In the genomic region with DNA sequence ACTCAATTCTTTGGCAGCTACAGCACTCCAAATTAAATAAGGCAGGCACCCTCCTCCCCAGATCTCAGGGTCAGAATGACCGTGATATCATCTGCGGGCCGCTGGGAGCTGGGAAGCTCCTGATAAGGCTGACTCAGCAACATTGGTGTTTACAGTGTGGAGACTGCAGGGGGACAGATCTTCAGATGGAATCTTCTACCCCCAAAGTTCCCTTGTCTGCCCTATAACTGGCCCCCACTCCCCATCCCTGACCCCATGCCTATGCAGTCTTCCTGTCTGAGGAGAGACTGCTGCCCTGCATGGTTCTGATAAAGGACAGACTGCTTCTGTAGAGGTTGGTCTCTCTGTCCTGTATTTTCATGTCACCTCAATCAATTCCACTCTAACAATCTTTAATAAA, we compare ENCODE assay signal across 17 mouse cellular contexts. TPM values are rescaled to one million over a fixed set of nuclear protein-coding genes. Genes with fewer than 3 reads are reported as not detected.
DNase-seq lines count a peak whose midpoint lies in the region; ATAC-seq and TF ChIP-seq lines count a peak whose summit lies in the region.
"Had no signal": no experiment of that assay in that cellular context is flagged by ENCODE, and none has a peak within 500 bp of the region (broad histone marks: within the 10 kb centered on the region; RNA-seq: fewer than 3 reads in every experiment).

No protein-coding gene starts in this region.

- no peaks in the 10 kb centered on the region for H3K36me3 ChIP-seq in CH12.LX (replicated peaks in 1 of 2; ENCODE audit: control insufficient read depth in 1 of 2, insufficient read depth in 1 of 2, low read length in 1 of 2)
- H3K36me3 ChIP-seq in liver, embryonic 11.5 days (ENCODE audit: control insufficient read depth, insufficient read depth, low read length): no peaks in the 10 kb centered on the region
- H3K36me3 ChIP-seq in thymus, adult 2 months (ENCODE audit: control insufficient read depth, insufficient read depth, low read length): no peaks in the 10 kb centered on the region
- H3K36me3 ChIP-seq: forebrain, embryonic 10.5 days; midbrain, embryonic 12.5 days had no signal

- in situ Hi-C loops in CH12.LX (cut with MboI; ENCODE audit: low pct_ligation_motif_present, low pct_unique_long_range_greater_than_20kb, low sequenced_read_pairs): no loop called here

- no peak for TF ChIP-seq CTCF in CH12.LX (conservative IDR thresholded peaks at IDR 0.05 in 1 of 2, IDR thresholded peaks at IDR 0.05 in 1 of 2; ENCODE audit: low read depth in 2 of 2, low read length in 2 of 2)
- no peak for TF ChIP-seq CTCF in thymus, adult 2 months (IDR thresholded peaks at IDR 0.05; ENCODE audit: borderline replicate concordance, control insufficient read depth, extremely low read depth, insufficient read depth, low read length, poor library complexity)

- H3K27me3 ChIP-seq in CH12.LX (replicated peaks): no peaks in the 10 kb centered on the region
- no peaks in the 10 kb centered on the region for H3K27me3 ChIP-seq in liver, embryonic 11.5 days (replicated peaks; ENCODE audit: control insufficient read depth, insufficient read depth, low read length)
- H3K27me3 ChIP-seq in thymus, adult 2 months (ENCODE audit: control insufficient read depth, insufficient read depth, low read length): no peaks in the 10 kb centered on the region

- no peak for TF ChIP-seq EP300 in CH12.LX (IDR thresholded peaks at IDR 0.05; ENCODE audit: low read length)

- intact Hi-C loops in gastrocnemius, postnatal 36 days (cut with DNase I): no loop called here

- H3K4me3 ChIP-seq in CH12.LX (replicated peaks in 1 of 3; ENCODE audit: low read depth in 2 of 3, low read length in 2 of 3, poor library complexity in 1 of 3): no peak overlapping the region
- no peak overlapping the region for H3K4me3 ChIP-seq in liver, embryonic 11.5 days (ENCODE audit: low read depth, low read length)
- H3K4me3 ChIP-seq in thymus, adult 2 months (ENCODE audit: control insufficient read depth, insufficient read depth, low read length): no peak overlapping the region
- H3K4me3 ChIP-seq: forebrain, embryonic 10.5 days; heart, adult 2 months; midbrain, embryonic 12.5 days had no signal

- H3K79me2 ChIP-seq in CH12.LX (replicated peaks; ENCODE audit: control insufficient read depth, extremely low read depth, insufficient read depth, poor library complexity, severe bottlenecking): no peaks in the 10 kb centered on the region

- H3K27ac ChIP-seq in CH12.LX (ENCODE audit: insufficient read depth, low read depth): no peak overlapping the region
- no peak overlapping the region for H3K27ac ChIP-seq in liver, embryonic 11.5 days (ENCODE audit: low read depth, low read length)
- H3K27ac ChIP-seq in thymus, adult 2 months (ENCODE audit: control insufficient read depth, insufficient read depth, low read length): no peak overlapping the region
- H3K27ac ChIP-seq: forebrain, embryonic 10.5 days; heart, adult 2 months; midbrain, embryonic 12.5 days had no signal

- H3K9ac ChIP-seq in CH12.LX (ENCODE audit: insufficient read depth, low read depth): no peak overlapping the region
- no peak overlapping the region for H3K9ac ChIP-seq in liver, embryonic 11.5 days (ENCODE audit: low read depth, low read length)
- H3K9ac ChIP-seq: lung, embryonic 14.5 days; midbrain, embryonic 12.5 days had no signal

- DNase-seq in gastrocnemius, postnatal 25 days: peak; percentile 9
- no peak for DNase-seq in gastrocnemius, postnatal 36 days
- no peak for DNase-seq in CH12.LX (ENCODE audit: extremely low read depth)
- peak; percentile 62 to 68 for DNase-seq in adrenal gland, postnatal 36 days
- DNase-seq in liver, embryonic 11.5 days (ENCODE audit: low spot score): no peak
- no peak for DNase-seq in lung, postnatal 10 days
- no peak for DNase-seq in thymus, adult 2 months
- DNase-seq: cerebellum, adult 9-11 months; heart, adult 2 months; heart, postnatal 4 days; layer of hippocampus, adult 9-11 months; left cerebral cortex, postnatal 4 days; lung, embryonic 14.5 days had no signal

- no peak for TF ChIP-seq RAD21 in CH12.LX (IDR thresholded peaks at IDR 0.05; ENCODE audit: low read depth, low read length)

- peak; percentile 83 for ATAC-seq in liver, embryonic 11.5 days (replicated peaks; ENCODE audit: low FRiP score)
- ATAC-seq in frontal cortex, adult (ENCODE audit: low TSS enrichment): no peak
- ATAC-seq: inflammation-experienced regulatory T-cells, adult 6 months had no signal

- H3K4me1 ChIP-seq in CH12.LX (ENCODE audit: control insufficient read depth in 1 of 2, insufficient read depth in 2 of 2): no peaks in the 10 kb centered on the region
- peaks cover 19% of the 10 kb centered on the region for H3K4me1 ChIP-seq in liver, embryonic 11.5 days (replicated peaks; ENCODE audit: control insufficient read depth, insufficient read depth, low read length)
- H3K4me1 ChIP-seq in thymus, adult 2 months (replicated peaks; ENCODE audit: control insufficient read depth, insufficient read depth, low read length): no peaks in the 10 kb centered on the region
- H3K4me1 ChIP-seq: forebrain, embryonic 10.5 days; midbrain, embryonic 12.5 days had no signal

- dilution Hi-C loops in CH12.LX (cut with MboI; ENCODE audit: extremely low pct_ligation_motif_present, extremely low pct_unique_long_range_greater_than_20kb, low sequenced_read_pairs): no loop called here

- 24% methylated on average over 3 of the region's 3 CpGs for WGBS in liver, embryonic 11.5 days
- 84% methylated on average over 3 of the region's 3 CpGs for WGBS in thymus, adult 2 months

- H3K4me2 ChIP-seq in CH12.LX (ENCODE audit: insufficient read depth, low read depth, poor library complexity, severe bottlenecking): no peak overlapping the region
- peak overlapping the region; percentile 19 for H3K4me2 ChIP-seq in liver, embryonic 11.5 days
- H3K4me2 ChIP-seq: lung, embryonic 14.5 days; midbrain, embryonic 12.5 days had no signal

- H3K9me3 ChIP-seq in CH12.LX (replicated peaks; ENCODE audit: low read length): peaks cover 2% of the 10 kb centered on the region
- no peaks in the 10 kb centered on the region for H3K9me3 ChIP-seq in liver, embryonic 11.5 days (ENCODE audit: control insufficient read depth, low read length)
- H3K9me3 ChIP-seq: forebrain, embryonic 10.5 days; midbrain, embryonic 12.5 days had no signal

- no peak for TF ChIP-seq POLR2A in CH12.LX (IDR thresholded peaks at IDR 0.05; ENCODE audit: low read depth, low read length)
- TF ChIP-seq POLR2A in thymus, adult 2 months (IDR thresholded peaks at IDR 0.05; ENCODE audit: control insufficient read depth, extremely low read depth, insufficient read depth, low read length, poor library complexity): no peak

TF ChIP-seq in CH12.LX, 34 proteins besides CTCF, POLR2A, EP300 and RAD21:
- TF ChIP-seq IRF4 (IDR thresholded peaks at IDR 0.05; ENCODE audit: low read depth, low read length) (no peak), MAFK (IDR thresholded peaks at IDR 0.05; ENCODE audit: insufficient replicate concordance, low read length) (peak; percentile 70; the same call in 1 of the 2 replicates), JUN (IDR thresholded peaks at IDR 0.05; ENCODE audit: insufficient read depth, low read depth, low read length) (no peak)

RNA-seq across cellular contexts. Expression of a gene that starts 28.9 kb away (rescaled TPM):
- 1 to 10 TPM; 4.3 to 4.7 TPM for total RNA-seq in gastrocnemius, postnatal 25 days (2021)
- 1 to 10 TPM; 4.7 to 6.2 TPM for total RNA-seq in gastrocnemius, postnatal 36 days (2021)
- total RNA-seq in CH12.LX (2012; rRNA removed) (15.8 and 18.2 TPM in 2 replicates), CH12.LX (2014; rRNA removed) (20.7 and 26.4 TPM in 2 replicates)
- 25.4 and 27.4 TPM in 2 replicates for polyA plus RNA-seq in CH12.LX (2012; ENCODE audit: insufficient read length, low read depth)
- total RNA-seq in adrenal gland, postnatal 36 days (2021): 100 to 1,000 TPM in 1 of 2 experiments, 10 to 100 TPM in 1; 46.6 to 119 TPM
- 4.4 and 5.3 TPM in 2 replicates for polyA plus RNA-seq in liver, embryonic 11.5 days (2014; fragmentation: Nextera tagmentation; extraction: Ambion mirVana)
- 141 and 189 TPM in 2 replicates for polyA plus RNA-seq in thymus, adult 2 months (2012; rRNA removed)

RNA-seq across cellular contexts. Expression of a gene that starts 31.7 kb away (rescaled TPM):
- total RNA-seq in gastrocnemius, postnatal 25 days (2021): 1 to 10 TPM; 9.3 TPM
- 10 to 100 TPM in 1 of 2 experiments, 1 to 10 TPM in 1; 8.6 to 10.8 TPM for total RNA-seq in gastrocnemius, postnatal 36 days (2021)
- 56.1 and 74.8 TPM in 2 replicates for total RNA-seq in CH12.LX (2012; rRNA removed)
- total RNA-seq in CH12.LX (2014; rRNA removed): 61.9 and 70.5 TPM in 2 replicates
- polyA plus RNA-seq in CH12.LX (2012; ENCODE audit: insufficient read length, low read depth): 52.0 and 52.5 TPM in 2 replicates
- total RNA-seq in adrenal gland, postnatal 36 days (2021): 10 to 100 TPM; 35.6 to 59.0 TPM
- 126 and 132 TPM in 2 replicates for polyA plus RNA-seq in liver, embryonic 11.5 days (2014; fragmentation: Nextera tagmentation; extraction: Ambion mirVana)
- polyA plus RNA-seq in thymus, adult 2 months (2012; rRNA removed): 93.7 and 111 TPM in 2 replicates

Comparison
In these comparisons a context has a peak if more than half of its experiments do, and no peak if none do; other contexts are left out.
1. DNase-seq: peak in gastrocnemius, postnatal 25 days (single experiment) and adrenal gland, postnatal 36 days (2 of 2); none in gastrocnemius, postnatal 36 days (0 of 2), CH12.LX (single experiment), liver, embryonic 11.5 days (single experiment), lung, postnatal 10 days (single experiment) and thymus, adult 2 months (single experiment).